Mouse (Mus musculus) stomach, embryonic 14.5 days (tissue): ENCODE measurements around the gene Gcnt4. TPM values are rescaled to one million over a fixed set of nuclear protein-coding genes. Genes with fewer than 3 reads are reported as not detected.

Experiments
- ATAC-seq: fragments of 200-750 bp; cut with Nextera tagmentation; 2 replicates; pipeline ENCODE4 v1.8.0; 2017; ENCODE audit warnings: low read depth, moderate TSS enrichment; ENCODE audit not compliant: insufficient number of reproducible peaks, insufficient read depth, low FRiP score
- H3K27ac ChIP-seq: fragments of 300-500 bp; sonication (generic); 2 replicates; pipeline ENCODE4 v1.5.1; 2014; ENCODE audit warnings: mild to moderate bottlenecking, low read length, moderate library complexity, mixed read lengths
- H3K27me3 ChIP-seq: fragments of 300-500 bp; sonication (generic); 2 replicates; pipeline ENCODE4 v1.6.1; 2014; ENCODE audit warnings: low read length, control low read depth, mixed read lengths; ENCODE audit not compliant: control insufficient read depth, insufficient read depth
- H3K36me3 ChIP-seq: fragments of 300-500 bp; sonication (generic); 2 replicates; pipeline ENCODE4 v1.6.1; 2014; ENCODE audit warnings: mild to moderate bottlenecking, control low read depth, low read length, moderate library complexity, mixed read lengths; ENCODE audit not compliant: control insufficient read depth, insufficient read depth
- H3K4me1 ChIP-seq: fragments of 300-500 bp; sonication (generic); 2 replicates; pipeline ENCODE4 v1.6.1; 2014; ENCODE audit warnings: low read length, control low read depth, mixed read lengths; ENCODE audit not compliant: control insufficient read depth, insufficient read depth
- H3K4me2 ChIP-seq: fragments of 300-500 bp; sonication (generic); replicated peaks from 2 replicates; pipeline ENCODE4 v1.6.1; 2014; ENCODE audit warnings: low read depth, low read length, control low read depth
- H3K4me3 ChIP-seq: fragments of 300-500 bp; sonication (generic); 2 replicates; pipeline ENCODE4 v1.5.1; 2014; ENCODE audit warnings: low read depth, low read length, control low read depth
- H3K9ac ChIP-seq: fragments of 300-500 bp; sonication (generic); replicated peaks from 2 replicates; pipeline ENCODE4 v1.6.1; 2014; ENCODE audit warnings: low read depth, mild to moderate bottlenecking, control low read depth, low read length, moderate library complexity, mixed read lengths
- H3K9me3 ChIP-seq: fragments of 300-500 bp; sonication (generic); 2 replicates; pipeline ENCODE4 v1.6.1; 2016; ENCODE audit warnings: low read depth, low read length, control low read depth; ENCODE audit not compliant: control insufficient read depth
- WGBS: fragments of 180-500 bp; shearing (Covaris S2); extraction: QIAGEN DNeasy Blood & Tissue Kit; methylation state at CpG from one replicate; pipeline ENCODE4 v1.1.7; 2014; 5-methylcytosine and 5-hydroxymethylcytosine counted together
- polyA plus RNA-seq: library from polyadenylated mRNA; unstranded; fragments of >200 nt; fragmentation: Nextera tagmentation; extraction: Ambion mirVana; gene quantifications from 2 replicates; pipeline ENCODE4 v1.2.1, GENCODE M21; 2014

The Gcnt4 gene
- polyA plus RNA-seq, 1 experiment from 2014 or later: 0.84 TPM

GRCm38 (mm10) chr13:96973318-96973717 is 48.8 kb downstream of the Gcnt4 start:
- WGBS: 89% methylated on average over 4 of the region's 4 CpGs

DNA sequence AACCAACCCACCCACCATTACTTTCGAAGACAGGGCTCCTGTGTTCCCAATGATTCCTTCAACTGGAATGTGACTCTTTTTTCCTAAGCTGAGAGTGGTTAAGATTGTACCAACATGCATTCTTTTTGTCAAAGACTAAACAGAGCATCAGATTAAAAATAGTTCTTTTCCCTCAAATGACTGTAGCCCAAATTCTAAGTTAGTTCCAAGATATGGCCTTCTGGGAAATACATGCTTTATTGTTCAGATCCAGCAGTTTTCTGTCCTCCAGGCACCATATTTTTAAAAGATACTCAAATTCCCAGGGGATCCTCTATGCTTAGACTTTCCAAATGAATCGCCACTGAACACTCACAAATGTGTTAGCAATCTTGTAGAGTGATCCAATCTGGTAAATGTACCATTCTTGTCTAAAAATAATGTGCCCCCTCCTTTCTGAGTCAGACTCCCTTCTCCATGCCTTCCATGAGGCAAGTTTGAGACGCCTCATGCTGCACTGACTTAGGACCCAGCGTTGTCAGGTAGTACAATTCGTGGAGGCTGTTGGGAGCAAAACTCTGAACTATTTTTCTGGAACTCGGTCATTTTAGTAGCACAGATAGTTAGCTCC is 52.6 kb downstream of the Gcnt4 start:
- H3K36me3 ChIP-seq: no peaks in the 10 kb centered on the region
- H3K4me1 ChIP-seq: no peaks in the 10 kb centered on the region
- H3K4me2 ChIP-seq: no peak overlapping the region
- H3K9ac ChIP-seq: no peak overlapping the region
- WGBS: 88% methylated on average over 6 of the region's 6 CpGs
- no peaks in the 10 kb centered on the region for H3K27me3 ChIP-seq
- ATAC-seq: no peak
- H3K27ac ChIP-seq: no peak overlapping the region
- no peaks in the 10 kb centered on the region for H3K9me3 ChIP-seq
- no peak overlapping the region for H3K4me3 ChIP-seq

More at GRCm38 (mm10) chr13:96973318-96973717, 48.8 kb downstream of the Gcnt4 start:
- H3K27ac ChIP-seq: no peak overlapping the region
- H3K4me3 ChIP-seq: no peak overlapping the region
- no peaks in the 10 kb centered on the region for H3K9me3 ChIP-seq
- H3K4me2 ChIP-seq: no peak overlapping the region
- no peak overlapping the region for H3K9ac ChIP-seq
- H3K36me3 ChIP-seq: no peaks in the 10 kb centered on the region
- H3K27me3 ChIP-seq: no peaks in the 10 kb centered on the region
- H3K4me1 ChIP-seq: no peaks in the 10 kb centered on the region
- no peak for ATAC-seq

DNA sequence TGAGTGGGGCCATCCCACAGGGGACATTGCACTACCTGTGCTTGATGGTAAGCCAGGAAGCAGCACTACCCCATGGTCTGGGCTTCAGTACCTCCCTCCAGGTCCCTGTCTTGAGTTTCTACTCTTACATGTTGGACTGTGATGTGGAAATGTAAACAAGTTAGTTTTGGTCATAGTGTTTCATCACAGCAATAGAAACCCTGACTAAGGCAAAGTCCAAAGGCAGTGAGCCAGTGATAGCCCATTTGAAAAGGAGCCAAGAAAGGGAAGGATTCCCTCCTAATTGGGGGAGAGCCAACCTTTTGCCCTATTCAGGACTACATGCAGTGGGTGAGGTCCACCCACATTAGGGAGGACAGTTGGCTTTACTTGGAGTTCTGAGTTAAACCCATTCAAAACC is 56.1 kb downstream of the Gcnt4 start:
- no peak overlapping the region for H3K4me3 ChIP-seq
- no peak overlapping the region for H3K9ac ChIP-seq
- no peaks in the 10 kb centered on the region for H3K36me3 ChIP-seq
- H3K9me3 ChIP-seq: no peaks in the 10 kb centered on the region
- no peak for ATAC-seq
- no peaks in the 10 kb centered on the region for H3K27me3 ChIP-seq
- 0 out of 2 replicates have a peak, but pooled peaks cover 3% of the 10 kb centered on the region for H3K4me1 ChIP-seq
- H3K27ac ChIP-seq: no peak overlapping the region
- no peak overlapping the region for H3K4me2 ChIP-seq

DNA sequence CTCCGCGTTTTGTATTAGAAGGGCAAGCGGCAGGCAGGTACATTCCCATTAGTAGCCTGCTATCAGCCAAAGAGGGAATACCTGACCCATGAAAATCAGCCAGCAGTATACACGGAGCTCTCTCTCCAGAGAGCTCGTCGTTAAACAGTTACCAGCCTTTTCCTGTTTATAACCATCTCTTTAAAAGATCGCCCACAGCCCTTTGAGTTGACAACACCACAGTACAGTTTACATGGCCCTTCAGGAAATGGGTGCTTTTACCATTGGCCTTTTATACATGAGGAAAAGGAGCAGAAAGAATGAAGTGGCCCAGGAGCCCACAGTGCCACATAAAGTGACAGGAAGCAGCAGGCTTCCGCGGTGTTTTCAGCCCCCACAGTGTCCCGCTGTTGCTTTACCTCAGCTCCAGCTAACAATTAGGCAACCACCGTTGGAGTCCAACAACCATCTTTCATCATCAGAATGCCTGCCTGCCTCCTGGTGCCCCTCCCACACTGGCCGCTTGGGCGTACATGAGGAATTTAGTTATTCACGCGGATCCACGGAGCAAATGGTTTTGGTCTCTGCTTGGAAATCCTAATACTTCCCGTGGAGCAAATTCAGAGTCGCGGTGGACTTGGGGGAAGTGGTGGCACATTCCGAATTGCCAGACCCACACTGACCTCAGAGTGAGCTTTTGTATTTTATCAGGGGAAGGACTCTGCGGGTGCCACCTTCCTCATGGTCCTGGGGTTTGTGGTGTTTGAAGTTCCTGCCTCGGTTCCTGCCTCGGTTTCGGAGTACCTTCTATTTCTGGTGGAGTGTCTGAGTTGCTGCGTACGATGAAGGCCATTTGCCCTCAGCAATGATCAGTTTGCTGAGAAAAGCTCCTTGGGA is 59.0 kb downstream of the Gcnt4 start:
- no peak overlapping the region for H3K27ac ChIP-seq
- WGBS: 57% methylated on average over 26 of the region's 26 CpGs
- no peak overlapping the region for H3K4me3 ChIP-seq
- ATAC-seq: no peak
- H3K27me3 ChIP-seq: no peaks in the 10 kb centered on the region
- no peak overlapping the region for H3K9ac ChIP-seq
- no peaks in the 10 kb centered on the region for H3K36me3 ChIP-seq
- H3K4me2 ChIP-seq: 0 out of 2 replicates have a peak overlapping the region, but pooled peaks have one; percentile 3
- no peaks in the 10 kb centered on the region for H3K9me3 ChIP-seq
- 0 out of 2 replicates have a peak, but pooled peaks cover 3% of the 10 kb centered on the region for H3K4me1 ChIP-seq

- Histone ChIP-seq H3K4me2 (no peak overlapping the region), H3K9ac (no peak overlapping the region)
- 73% methylated on average over 5 of the region's 5 CpGs for WGBS
These were observed 60.2 kb downstream of the Gcnt4 start for GRCm38 (mm10) chr13:96984688-96985087.

GRCm38 (mm10) chr13:96985599-96986275 is 61.2 kb downstream of the Gcnt4 start:
- Histone ChIP-seq H3K36me3 (no peaks in the 10 kb centered on the region), H3K9me3 (no peaks in the 10 kb centered on the region), H3K4me1 (0 out of 2 replicates have a peak, but pooled peaks cover 3% of the 10 kb centered on the region), H3K27me3 (no peaks in the 10 kb centered on the region), H3K4me2 (no peak overlapping the region), H3K9ac (no peak overlapping the region), H3K27ac (no peak overlapping the region), H3K4me3 (no peak overlapping the region)
- no peak for ATAC-seq
- 50% methylated on average over 12 of the region's 12 CpGs for WGBS

More at GRCm38 (mm10) chr13:96984688-96985087, 60.2 kb downstream of the Gcnt4 start:
- Histone ChIP-seq H3K36me3 (no peaks in the 10 kb centered on the region), H3K27me3 (no peaks in the 10 kb centered on the region), H3K4me1 (0 out of 2 replicates have a peak, but pooled peaks cover 3% of the 10 kb centered on the region), H3K27ac (no peak overlapping the region), H3K9me3 (no peaks in the 10 kb centered on the region), H3K4me3 (no peak overlapping the region)
- no peak for ATAC-seq

- no peaks in the 10 kb centered on the region for H3K4me1 ChIP-seq
- no peaks in the 10 kb centered on the region for H3K36me3 ChIP-seq
- H3K9ac ChIP-seq: no peak overlapping the region
- H3K27me3 ChIP-seq: no peaks in the 10 kb centered on the region
- no peak overlapping the region for H3K27ac ChIP-seq
- no peaks in the 10 kb centered on the region for H3K9me3 ChIP-seq
- no peak overlapping the region for H3K4me3 ChIP-seq
- H3K4me2 ChIP-seq: no peak overlapping the region
- 94% methylated on average over 16 of the region's 16 CpGs for WGBS
- no peak for ATAC-seq
These were observed 64.6 kb downstream of the Gcnt4 start for GRCm38 (mm10) chr13:96989129-96989528.

DNA sequence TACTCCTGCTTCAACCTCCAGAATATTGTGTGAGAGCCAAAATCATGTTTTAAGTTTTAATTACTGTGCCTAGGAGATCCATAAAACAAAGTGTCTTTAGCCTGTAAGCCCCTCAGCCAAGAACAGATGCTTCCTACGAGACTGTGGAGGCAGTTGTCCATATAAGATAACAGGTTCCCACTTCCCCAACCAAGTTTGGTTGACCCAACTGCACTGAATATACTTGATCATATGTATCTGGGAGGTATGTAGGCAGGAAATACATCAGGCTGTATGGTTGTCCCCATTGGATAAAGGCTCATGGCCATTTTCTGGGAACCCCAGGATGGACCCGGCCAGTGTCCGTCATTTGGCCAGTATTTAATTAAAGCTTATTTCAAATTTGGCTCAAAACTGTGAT is 65.6 kb downstream of the Gcnt4 start:
- WGBS: 89% methylated on average over 3 of the region's 3 CpGs
- Histone ChIP-seq H3K27ac (no peak overlapping the region), H3K9ac (no peak overlapping the region), H3K36me3 (no peaks in the 10 kb centered on the region), H3K9me3 (no peaks in the 10 kb centered on the region), H3K27me3 (no peaks in the 10 kb centered on the region), H3K4me3 (no peak overlapping the region), H3K4me2 (no peak overlapping the region), H3K4me1 (no peaks in the 10 kb centered on the region)
- ATAC-seq: no peak
